ENCODE assay signal across 22 mouse cellular contexts in the genomic region with DNA sequence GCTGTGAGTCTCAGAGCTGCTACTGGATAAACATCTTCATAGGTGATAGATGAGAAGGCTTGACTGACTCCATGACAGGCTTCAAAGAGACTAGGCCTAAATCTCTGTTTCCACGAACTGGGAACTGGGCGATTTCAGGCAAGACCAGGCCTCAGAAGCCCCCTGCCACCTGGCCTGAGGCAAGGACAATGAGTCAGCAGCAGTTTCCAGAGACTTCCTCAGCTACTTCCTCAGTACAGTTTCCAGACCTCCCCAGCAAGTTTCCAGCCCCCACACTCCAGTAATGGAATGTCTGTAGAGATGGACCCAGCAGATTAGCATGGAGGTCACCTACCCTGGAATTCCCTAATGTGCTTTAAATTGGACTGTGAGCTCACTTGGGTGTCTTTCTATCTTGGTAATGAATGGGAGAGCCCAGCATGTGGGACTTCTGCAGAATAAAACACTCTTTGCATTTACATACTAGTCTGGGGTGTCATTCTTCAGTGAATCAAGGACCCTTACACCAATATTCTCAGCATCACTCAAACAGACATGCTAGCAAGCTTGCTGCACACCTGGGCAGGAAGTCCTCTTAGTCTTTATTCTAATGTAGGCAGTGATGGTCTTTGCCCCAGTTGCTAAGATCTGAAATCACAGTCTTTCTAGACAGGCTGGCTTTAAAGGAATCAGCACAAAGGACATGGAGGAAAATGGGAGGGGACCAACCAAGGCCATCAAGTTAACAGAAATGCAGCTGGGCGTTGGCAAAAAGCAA. TPM values are rescaled to one million over a fixed set of nuclear protein-coding genes. Genes with fewer than 3 reads are reported as not detected.
"Had no signal": no experiment of that assay in that cellular context is flagged by ENCODE, and none has a peak within 500 bp of the region (broad histone marks: within the 10 kb centered on the region; RNA-seq: fewer than 3 reads in every experiment).

No protein-coding gene starts in this region.

- H3K36me3 ChIP-seq: limb, embryonic 12.5 days; limb, embryonic 15.5 days; lung, embryonic 15.5 days; neural tube, embryonic 12.5 days; neural tube, embryonic 15.5 days; stomach, embryonic 15.5 days had no signal

- H3K4me1 ChIP-seq: limb, embryonic 12.5 days; limb, embryonic 15.5 days; lung, embryonic 15.5 days; neural tube, embryonic 12.5 days; neural tube, embryonic 15.5 days; stomach, embryonic 15.5 days had no signal

- H3K27me3 ChIP-seq: limb, embryonic 12.5 days; limb, embryonic 15.5 days; lung, embryonic 15.5 days; neural tube, embryonic 12.5 days; neural tube, embryonic 15.5 days; stomach, embryonic 15.5 days had no signal

- H3K9ac ChIP-seq: limb, embryonic 12.5 days; limb, embryonic 15.5 days; liver, embryonic 14.5 days; liver, postnatal 0 days; lung, embryonic 15.5 days; neural tube, embryonic 12.5 days; neural tube, embryonic 15.5 days; stomach, embryonic 15.5 days had no signal

- H3K9me3 ChIP-seq: limb, embryonic 12.5 days; limb, embryonic 15.5 days; lung, embryonic 15.5 days; neural tube, embryonic 12.5 days; neural tube, embryonic 15.5 days; stomach, embryonic 15.5 days had no signal

- H3K27ac ChIP-seq: limb, embryonic 12.5 days; limb, embryonic 15.5 days; liver, embryonic 14.5 days; lung, embryonic 15.5 days; neural tube, embryonic 12.5 days; neural tube, embryonic 15.5 days; stomach, embryonic 15.5 days had no signal

- ATAC-seq: liver, postnatal 0 days had no signal

- DNase-seq: kidney, adult 9 months; kidney, postnatal 14 days; kidney, postnatal 4 days; left cerebral cortex, postnatal 4 days; liver, postnatal 0 days; lung, postnatal 10 days; lung, postnatal 36 days; midbrain, embryonic 14.5 days; retina, postnatal 1 day; right cerebral cortex, postnatal 25 days; spleen, adult 18-20 months; thymus, postnatal 25 days had no signal

- H3K4me3 ChIP-seq: limb, embryonic 12.5 days; limb, embryonic 15.5 days; lung, embryonic 15.5 days; neural tube, embryonic 12.5 days; neural tube, embryonic 15.5 days; stomach, embryonic 15.5 days had no signal

RNA-seq across cellular contexts. Expression of a gene that starts 36.4 kb away (rescaled TPM):
- total RNA-seq: megakaryocyte-erythroid progenitor cell, adult 5-6 weeks had no signal
- polyA plus RNA-seq: kidney, embryonic 16.5 days; limb, embryonic 12.5 days; limb, embryonic 15.5 days; liver, postnatal 0 days; lung, embryonic 15.5 days; midbrain, embryonic 11.5 days; midbrain, embryonic 14.5 days; neural tube, embryonic 12.5 days had no signal
